Mouse (Mus musculus) heart, postnatal 36 days (tissue): Measurements from ENCODE around the gene Ints6. TPM values are rescaled to one million over a fixed set of nuclear protein-coding genes. Genes with fewer than 3 reads are reported as not detected.

Experiments used
- DNase-seq, 2 experiments: peaks; one replicate each; pipeline ENCODE4 v3.0.0; 2021 to 2022
- intact Hi-C: fragments of 180-260 bp; cut with DNase I; formaldehyde crosslinking; loops from one replicate; pipeline ENCODE4 v1.15.1; 2025
- total RNA-seq, 2 experiments: library from RNA; stranded (reverse); gene quantifications; 2 replicates each; pipeline ENCODE4 v1.2.3; 2021

Gene Ints6
- 10 to 100 TPM; 14.5 to 21.4 TPM for total RNA-seq

GRCm38 (mm10) chr14:62761036-62761881 is at the start of gene Ints6:
TSS of gene Ints6 (minus strand) at chr14:62761169.
- intact Hi-C loops, result loop anchor here (1.0 to 10.0 kb wide), 3 partner anchors 77 to 206 kb away; partner anchors contain the start of gene Fam124a
- DNase-seq, result peak; percentile 96 to 97

DNA sequence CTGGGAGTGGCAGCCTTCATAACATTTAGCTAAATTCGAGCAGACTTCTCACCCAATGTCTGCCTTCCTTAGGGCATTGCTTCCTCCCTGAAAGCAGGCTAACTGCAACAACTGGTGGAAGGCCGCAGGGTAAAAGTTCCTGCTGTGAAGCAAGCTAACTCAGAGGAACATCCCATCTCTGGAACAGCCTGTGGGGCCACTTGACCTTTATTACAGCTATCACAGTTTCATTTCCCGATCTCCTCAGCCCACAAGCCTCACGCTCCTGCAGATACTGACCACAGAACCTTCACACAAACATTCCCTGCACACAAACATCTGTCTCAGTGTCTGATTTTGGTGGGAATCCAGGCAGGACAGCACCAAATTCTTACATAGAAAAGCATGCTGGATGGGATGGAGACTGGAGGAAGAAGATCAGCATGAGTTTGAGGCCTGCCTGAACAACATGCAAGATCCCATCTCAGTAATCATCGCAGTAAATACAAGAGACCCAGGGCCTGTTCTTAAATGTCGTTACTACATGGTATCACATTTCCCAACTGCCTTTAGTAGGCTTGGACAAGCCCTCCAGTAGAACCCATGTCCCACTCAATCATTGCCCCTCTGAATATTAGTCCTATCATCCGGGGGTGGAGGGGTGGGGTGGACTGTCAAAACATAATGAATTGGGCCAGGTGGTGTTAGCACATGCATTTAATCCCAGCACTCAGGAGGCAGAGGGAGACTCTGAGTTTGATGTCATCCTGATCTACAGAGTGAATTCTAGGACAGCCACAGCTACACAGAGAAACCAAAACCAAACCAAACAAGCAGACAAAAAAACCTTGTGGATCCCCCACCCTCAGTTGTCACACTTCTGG is 47.9 kb upstream of the Ints6 start:
- peak in 1 of 2 experiments; percentile 1 for DNase-seq
- intact Hi-C loops, result no loop called here

DNA sequence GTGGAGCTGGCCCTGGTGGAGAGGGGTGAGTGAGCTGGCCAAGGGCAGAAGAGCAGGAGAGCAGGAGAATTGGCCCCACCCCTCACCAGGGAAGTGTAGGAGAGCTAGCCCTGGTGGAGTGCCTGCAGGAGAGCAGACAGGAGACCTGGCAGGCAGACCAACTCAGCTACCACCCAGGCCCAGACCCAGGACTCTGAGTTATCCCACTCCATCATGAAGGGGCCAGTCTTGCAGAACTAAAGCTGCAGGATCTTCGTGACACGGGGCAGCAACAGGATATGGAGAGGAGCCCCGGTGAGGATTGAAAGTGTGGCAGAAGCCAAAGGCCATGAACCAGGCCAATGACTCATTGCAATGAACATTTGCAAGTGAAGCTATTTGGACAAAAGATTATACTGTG is 46.0 kb upstream of the Ints6 start:
- no peak for DNase-seq

DNA sequence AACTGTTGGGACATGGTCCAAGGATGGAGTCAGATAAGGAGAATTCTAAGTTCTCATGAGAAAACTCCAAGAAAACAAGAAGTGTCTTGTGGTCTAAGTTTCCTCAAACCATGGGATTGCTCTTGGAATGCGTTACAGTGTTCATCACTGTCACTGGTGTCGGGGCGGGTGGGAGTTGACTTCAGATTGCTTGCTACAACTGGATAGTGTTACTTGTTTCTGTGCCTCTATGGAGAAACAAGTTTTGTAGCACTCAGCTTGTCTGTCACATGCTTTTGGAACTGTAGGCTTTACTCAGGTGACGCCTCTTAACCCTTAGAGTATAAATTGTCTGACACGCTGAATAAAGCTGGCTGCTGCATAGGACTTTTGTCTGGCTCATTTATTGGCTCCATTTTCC is 42.2 kb upstream of the Ints6 start:
- intact Hi-C loops, result no loop called here
- no peak for DNase-seq

More for the DNA sequence above, 46.0 kb upstream of the Ints6 start:
- intact Hi-C loops, result no loop called here

- intact Hi-C loops, result no loop called here
- no peak for DNase-seq
These were observed 39.8 kb upstream of the Ints6 start for GRCm38 (mm10) chr14:62800791-62801190.

GRCm38 (mm10) chr14:62798608-62799101 is 37.7 kb upstream of the Ints6 start:
- no peak for DNase-seq
- intact Hi-C loops, result no loop called here

- DNase-seq, result no peak
- intact Hi-C loops, result no loop called here
These were observed 34.8 kb upstream of the Ints6 start for GRCm38 (mm10) chr14:62795719-62796118.

DNA sequence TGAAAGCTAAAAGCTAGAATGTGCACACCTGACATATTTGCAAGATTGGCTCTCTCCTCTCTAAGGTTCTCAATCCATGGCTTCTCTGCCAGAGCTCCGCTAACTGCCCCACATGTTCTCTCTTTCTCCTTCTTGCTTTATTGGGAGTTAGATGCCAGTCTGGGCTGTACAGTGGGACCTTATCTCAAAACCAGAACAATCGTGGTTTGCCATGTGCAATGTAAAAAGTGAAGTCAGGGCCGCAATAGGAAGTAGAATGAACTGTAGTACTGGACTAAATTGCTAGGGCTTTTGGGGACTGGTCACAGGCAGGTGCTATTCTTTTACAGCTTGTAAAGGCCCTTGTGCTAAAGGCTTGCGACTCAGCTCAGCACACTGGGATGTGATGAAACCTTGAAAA is 28.3 kb upstream of the Ints6 start:
- no peak for DNase-seq
- intact Hi-C loops, result no loop called here

GRCm38 (mm10) chr14:62782981-62783380 is 22.0 kb upstream of the Ints6 start:
- intact Hi-C loops, result no loop called here
- no peak for DNase-seq

GRCm38 (mm10) chr14:62780520-62781316 is 19.7 kb upstream of the Ints6 start:
- intact Hi-C loops, result no loop called here
- no peak for DNase-seq

- no peak for DNase-seq
- intact Hi-C loops, result no loop called here
These were observed 17.1 kb upstream of the Ints6 start for GRCm38 (mm10) chr14:62778095-62778494.

GRCm38 (mm10) chr14:62775034-62775433 is 14.1 kb upstream of the Ints6 start:
- DNase-seq, result no peak
- intact Hi-C loops, result no loop called here

GRCm38 (mm10) chr14:62774246-62774645 is 13.3 kb upstream of the Ints6 start:
- DNase-seq, result no peak

DNA sequence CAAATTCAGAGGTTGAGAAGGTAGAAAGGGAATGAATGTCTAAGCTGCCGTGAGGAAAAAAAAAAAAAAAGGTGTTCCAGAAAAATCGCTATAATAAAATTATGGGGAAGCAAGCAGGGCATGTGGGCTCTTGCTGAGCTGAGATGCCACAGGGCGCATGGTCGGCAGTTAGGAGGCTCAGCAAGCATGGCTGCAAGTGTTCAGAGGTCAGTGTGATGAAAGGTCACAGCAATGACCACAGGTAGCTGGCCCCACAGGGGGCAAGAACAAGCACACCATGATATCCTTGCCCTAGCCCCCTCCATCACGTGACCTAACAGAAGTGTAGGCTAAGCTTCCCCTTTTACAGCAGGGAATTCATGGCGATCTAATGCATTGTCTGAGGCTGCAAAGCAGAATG is 12.8 kb upstream of the Ints6 start:
- DNase-seq, result no peak
- intact Hi-C loops, result no loop called here

More at GRCm38 (mm10) chr14:62774246-62774645, 13.3 kb upstream of the Ints6 start:
- intact Hi-C loops, result no loop called here

DNA sequence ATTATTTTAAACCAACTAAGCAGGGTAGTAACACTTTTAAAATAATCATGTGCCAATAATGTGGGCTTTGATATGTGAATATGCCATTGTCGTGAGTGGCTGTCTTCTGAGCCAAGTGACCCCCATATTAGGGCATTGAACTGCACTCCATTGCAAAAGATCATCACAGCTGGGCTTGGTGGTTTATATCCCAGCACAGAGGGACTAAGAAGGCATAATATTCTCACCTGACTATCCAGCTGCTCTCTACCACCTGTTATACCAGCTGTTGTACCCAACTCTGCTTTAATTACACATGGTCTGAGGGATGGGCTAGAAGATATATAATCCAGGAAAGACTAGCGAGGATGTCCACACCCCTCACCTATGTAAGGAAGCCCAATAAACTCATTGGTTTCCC is 4.4 kb upstream of the Ints6 start:
- intact Hi-C loops, result loop anchor here (10.0 kb wide), 1 partner anchor 211 kb away; the partner anchor contains the start of gene Fam124a

GRCm38 (mm10) chr14:62764371-62764770 is 3.4 kb upstream of the Ints6 start:
- intact Hi-C loops, result loop anchor here (5.0 to 10.0 kb wide), 2 partner anchors 118 to 210 kb away; partner anchors contain the start of gene Fam124a
- no peak for DNase-seq

More for the DNA sequence above, 4.4 kb upstream of the Ints6 start:
- no peak for DNase-seq

DNA sequence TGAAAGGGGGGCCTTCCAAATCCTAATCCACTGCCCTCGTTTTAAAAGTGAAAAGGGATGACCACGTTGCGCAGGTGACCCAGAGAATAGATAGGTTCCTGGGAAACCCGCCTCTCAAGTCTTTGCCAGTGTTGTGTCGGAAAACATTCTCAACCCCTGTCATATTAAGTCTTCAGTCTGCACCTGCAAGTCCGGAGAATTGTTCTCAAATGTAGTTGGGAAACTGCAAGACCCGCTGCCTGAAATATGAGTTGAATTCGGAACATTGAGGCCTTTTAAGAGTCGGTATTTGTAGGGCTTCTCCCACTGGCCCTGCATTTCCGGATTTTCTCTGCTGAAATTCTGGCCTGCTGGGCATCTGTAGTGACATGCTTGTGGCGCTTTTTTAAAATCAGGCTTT is 974 bp upstream of the Ints6 start:
- peak in 1 of 2 experiments; percentile 43 for DNase-seq
- intact Hi-C loops, result loop anchor here (1.0 to 10.0 kb wide), 4 partner anchors 76 to 207 kb away; partner anchors contain the start of gene Fam124a

GRCm38 (mm10) chr14:62760321-62761035 is 491 bp downstream of the Ints6 start:
- peak; percentile 59 to 77 for DNase-seq
- intact Hi-C loops, result loop anchor here (1.0 to 10.0 kb wide), 3 partner anchors 78 to 206 kb away; partner anchors contain the start of gene Fam124a

DNA sequence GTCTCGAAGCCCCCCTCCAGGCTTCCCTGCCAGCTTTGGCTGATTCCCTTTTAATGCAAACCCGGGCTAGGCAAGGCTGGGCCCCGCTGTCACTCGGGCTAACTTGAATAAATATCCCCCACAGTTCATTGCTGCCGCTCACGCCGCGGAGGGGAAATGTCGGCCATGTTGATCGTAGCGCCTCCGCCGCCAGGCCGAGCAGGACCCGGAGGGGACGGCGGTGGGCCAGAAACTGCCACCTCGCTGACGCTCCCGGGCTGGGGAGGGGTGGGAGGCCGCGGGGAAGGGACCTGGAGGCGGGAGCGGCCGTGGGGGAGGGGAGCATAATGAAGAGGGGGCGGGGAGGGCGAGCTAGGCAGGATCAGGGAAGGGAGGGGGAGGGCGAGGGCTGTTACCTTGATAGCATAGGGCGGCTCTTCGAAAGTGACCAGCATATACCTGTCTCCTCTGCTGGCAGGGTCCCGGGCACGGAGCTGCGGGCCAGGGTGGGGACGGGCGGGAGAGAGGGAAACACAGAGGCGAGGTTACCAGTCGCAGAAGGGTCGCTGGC is 1.1 kb downstream of the Ints6 start:
- intact Hi-C loops, result loop anchor here (5.0 to 10.0 kb wide), 2 partner anchors 122 to 205 kb away; partner anchors contain the start of gene Fam124a
- DNase-seq, result peak; percentile 69 to 83
